Mouse (Mus musculus): ENCODE measurements at regions not wholly inside any gene's neighbourhood (a gene's known extent, or its start where the extent isn't known, plus 50 kb on each side); places are given as distances from the start of the nearest gene placed in this dataset.

GRCm38 (mm10) chr15:84612961-84613360 lies 55.3 kb upstream of the Rtl6 start:
- TF ChIP-seq MAFK (IDR thresholded peaks at IDR 0.05; ENCODE audit: insufficient read depth, low read depth, low read length) = no peak
- no peak for TF ChIP-seq CHD2 (IDR thresholded peaks at IDR 0.05; ENCODE audit: low read depth, low read length)
- no peak for TF ChIP-seq ZC3H11A (IDR thresholded peaks at IDR 0.05; ENCODE audit: borderline replicate concordance, low read depth, low read length)
- TF ChIP-seq HCFC1 (IDR thresholded peaks at IDR 0.05; ENCODE audit: borderline replicate concordance, insufficient read depth, low read length) = no peak
